Mouse (Mus musculus) heart, embryonic 13.5 days (tissue): ENCODE results near the gene Satb1. TPM values are rescaled to one million over a fixed set of nuclear protein-coding genes. Genes with fewer than 3 reads are reported as not detected.
A peak's percentile ranks its signal among the peaks of the same experiment; 100 is the strongest.

Source experiments
- ATAC-seq: fragments of 200-750 bp; cut with Nextera tagmentation; 2 replicates; pipeline ENCODE4 v1.8.0; 2017; ENCODE audit warnings: moderate TSS enrichment; ENCODE audit not compliant: insufficient number of reproducible peaks, low FRiP score, low TSS enrichment; ENCODE audit errors: extremely low read depth
- H3K27ac ChIP-seq: fragments of 300-500 bp; sonication (generic); replicated peaks from 2 replicates; pipeline ENCODE4 v1.5.1; 2015; ENCODE audit warnings: moderate library complexity, mild to moderate bottlenecking, inconsistent platforms
- H3K27me3 ChIP-seq: fragments of 300-500 bp; sonication (generic); replicated peaks from 2 replicates; pipeline ENCODE4 v1.6.1; 2015; ENCODE audit warnings: mild to moderate bottlenecking, inconsistent platforms
- H3K36me3 ChIP-seq: fragments of 300-500 bp; sonication (generic); 2 replicates; pipeline ENCODE4 v1.6.1; 2015; ENCODE audit warnings: mild to moderate bottlenecking, inconsistent platforms
- H3K4me1 ChIP-seq: fragments of 300-500 bp; sonication (generic); 2 replicates; pipeline ENCODE4 v1.6.1; 2015; ENCODE audit warnings: inconsistent platforms
- H3K4me2 ChIP-seq: fragments of 300-500 bp; sonication (generic); 2 replicates; pipeline ENCODE4 v1.6.1; 2015; ENCODE audit warnings: inconsistent platforms, mild to moderate bottlenecking, moderate library complexity
- H3K4me3 ChIP-seq: fragments of 300-500 bp; sonication (generic); 2 replicates; pipeline ENCODE4 v1.5.1; 2015; ENCODE audit warnings: moderate library complexity, mild to moderate bottlenecking, inconsistent platforms
- H3K9ac ChIP-seq: fragments of 300-500 bp; sonication (generic); 2 replicates; pipeline ENCODE4 v1.6.1; 2015; ENCODE audit warnings: inconsistent platforms, mild to moderate bottlenecking, moderate library complexity
- H3K9me3 ChIP-seq: fragments of 300-500 bp; sonication (generic); 2 replicates; pipeline ENCODE4 v1.6.1; 2016; ENCODE audit warnings: inconsistent platforms
- WGBS: fragments of 180-500 bp; shearing (Covaris S2); methylation state at CpG from one replicate; pipeline ENCODE4 v1.1.7; 2015; ENCODE audit warnings: mixed read lengths; 5-methylcytosine and 5-hydroxymethylcytosine counted together
- polyA plus RNA-seq: library from polyadenylated mRNA; unstranded; fragments of >200 nt; fragmentation: Nextera tagmentation; extraction: Ambion mirVana; gene quantifications from 2 replicates; pipeline ENCODE4 v1.2.1, GENCODE M21; 2015

Satb1 gene
- polyA plus RNA-seq, 1 experiment from 2014 or later: 6.8 TPM

DNA sequence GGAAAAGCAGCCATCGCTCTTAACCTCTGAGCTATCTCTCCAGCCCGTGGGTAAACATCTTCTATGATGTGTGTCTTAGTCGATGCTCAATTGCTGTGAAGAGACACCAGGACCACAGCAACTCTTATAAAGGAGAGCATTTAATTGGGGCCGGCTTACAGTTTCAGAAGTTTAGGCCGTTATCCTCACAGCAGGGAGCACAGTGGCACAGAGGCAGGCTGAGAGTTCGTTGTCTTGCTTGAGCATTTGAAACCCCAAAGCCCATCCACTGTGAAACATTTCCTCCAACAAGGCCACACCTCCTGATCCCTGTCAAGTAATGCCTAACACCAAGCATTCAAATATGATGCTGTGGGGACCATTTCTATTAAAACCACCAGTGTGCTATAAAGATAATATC lies 7.5 kb upstream of the Satb1 start:
- Histone ChIP-seq H3K4me1 (no peaks in the 10 kb centered on the region), H3K27me3 (peaks cover 16% of the 10 kb centered on the region), H3K4me3 (no peak overlapping the region), H3K27ac (no peak overlapping the region), H3K9me3 (no peaks in the 10 kb centered on the region), H3K9ac (no peak overlapping the region), H3K36me3 (no peaks in the 10 kb centered on the region), H3K4me2 (no peak overlapping the region)
- no peak for ATAC-seq
- WGBS: 68% methylated on average over 6 of the region's 6 CpGs

DNA sequence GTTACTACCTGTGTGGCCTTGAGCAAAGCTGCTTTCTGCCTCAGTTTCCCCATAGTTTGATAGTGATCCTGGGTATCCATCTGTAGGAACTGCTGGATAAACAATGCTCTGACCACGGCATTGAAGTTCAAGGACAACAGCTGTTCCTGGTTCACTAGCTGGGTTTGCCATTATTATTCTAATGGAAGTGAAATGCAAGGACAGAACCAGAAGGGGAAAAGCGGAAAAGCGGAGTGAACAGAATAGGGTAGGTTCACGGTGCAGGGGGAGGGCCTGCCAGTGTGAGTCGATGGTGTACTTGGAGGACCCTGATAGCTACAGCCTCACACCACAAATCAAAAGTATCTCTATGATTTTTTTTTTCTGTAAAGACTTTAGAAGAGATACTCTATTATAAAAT lies 6.4 kb upstream of the Satb1 start:
- ATAC-seq: no peak
- Histone ChIP-seq H3K9ac (no peak overlapping the region), H3K4me1 (no peaks in the 10 kb centered on the region), H3K4me3 (no peak overlapping the region), H3K27ac (no peak overlapping the region), H3K9me3 (no peaks in the 10 kb centered on the region), H3K4me2 (no peak overlapping the region), H3K27me3 (peaks cover 26% of the 10 kb centered on the region), H3K36me3 (no peaks in the 10 kb centered on the region)
- 74% methylated on average over 5 of the region's 5 CpGs for WGBS

- no peak overlapping the region for H3K4me3 ChIP-seq
- H3K4me1 ChIP-seq: peaks cover 13% of the 10 kb centered on the region
- ATAC-seq: no peak
- no peak overlapping the region for H3K4me2 ChIP-seq
- H3K27me3 ChIP-seq: peaks cover 45% of the 10 kb centered on the region
- H3K36me3 ChIP-seq: no peaks in the 10 kb centered on the region
- 14% methylated on average over 1 of the region's 1 CpGs for WGBS
- H3K9me3 ChIP-seq: no peaks in the 10 kb centered on the region
- H3K27ac ChIP-seq: no peak overlapping the region
- no peak overlapping the region for H3K9ac ChIP-seq
Observed at GRCm38 (mm10) chr17:51836901-51837300, 3.8 kb upstream of the Satb1 start.

GRCm38 (mm10) chr17:51836243-51836642 lies 3.2 kb upstream of the Satb1 start:
- Histone ChIP-seq H3K4me2 (no peak overlapping the region), H3K4me1 (peaks cover 19% of the 10 kb centered on the region), H3K27me3 (peaks cover 52% of the 10 kb centered on the region), H3K9me3 (no peaks in the 10 kb centered on the region), H3K36me3 (no peaks in the 10 kb centered on the region), H3K4me3 (no peak overlapping the region), H3K27ac (no peak overlapping the region), H3K9ac (no peak overlapping the region)
- WGBS: 70% methylated on average over 5 of the region's 5 CpGs
- no peak for ATAC-seq

DNA sequence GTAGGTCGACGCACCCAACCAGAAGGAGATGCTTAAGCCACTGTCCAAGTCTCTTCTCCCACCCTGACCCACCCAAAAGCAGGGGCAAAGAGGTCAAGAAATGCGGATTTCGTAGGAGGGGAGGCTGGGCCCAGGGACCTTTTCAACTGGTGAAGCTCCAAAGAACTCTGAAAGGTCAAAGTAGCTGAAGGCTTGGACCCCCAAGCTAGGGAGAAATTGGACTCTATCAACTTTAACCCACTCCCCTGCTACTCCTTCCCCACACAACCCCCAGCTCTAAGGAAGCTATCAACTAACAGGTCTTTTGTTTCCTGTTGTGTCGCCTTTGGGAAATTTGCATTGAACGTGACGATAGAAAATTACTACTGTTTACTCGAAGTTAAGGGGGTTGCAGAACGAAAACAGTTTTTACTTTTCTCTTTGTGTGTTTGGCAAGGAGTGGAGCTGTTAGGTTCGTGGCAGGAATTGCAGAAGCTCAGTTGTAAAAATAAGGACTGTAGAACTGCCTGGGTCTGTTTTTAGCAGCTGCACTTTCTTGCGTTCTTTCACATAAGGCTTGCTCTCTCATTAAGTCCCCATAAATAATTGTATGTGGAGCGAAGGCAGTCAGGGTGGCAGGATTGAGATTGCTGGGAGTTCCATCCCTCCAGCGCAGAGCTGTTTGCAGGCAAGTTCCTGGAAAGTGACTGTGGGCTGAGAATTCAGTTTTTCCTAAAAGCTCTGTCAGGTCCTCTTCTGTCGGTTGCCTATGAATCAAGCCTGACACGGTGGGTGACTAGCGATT lies 680 bp upstream of the Satb1 start:
- WGBS: 5% methylated on average over 16 of the region's 16 CpGs
- Histone ChIP-seq H3K9ac (no peak overlapping the region), H3K36me3 (no peaks in the 10 kb centered on the region), H3K4me2 (peak overlapping the region; percentile 100), H3K27ac (no peak overlapping the region), H3K4me3 (peak overlapping the region; percentile 79), H3K9me3 (no peaks in the 10 kb centered on the region), H3K27me3 (peaks cover 69% of the 10 kb centered on the region), H3K4me1 (peaks cover 20% of the 10 kb centered on the region)
- ATAC-seq: no peak

- Histone ChIP-seq H3K4me2 (peak overlapping the region; percentile 100), H3K9ac (peak overlapping the region; percentile 81), H3K4me1 (peaks cover 20% of the 10 kb centered on the region), H3K27me3 (peaks cover 80% of the 10 kb centered on the region), H3K4me3 (peak overlapping the region; percentile 79), H3K9me3 (no peaks in the 10 kb centered on the region), H3K27ac (no peak overlapping the region), H3K36me3 (no peaks in the 10 kb centered on the region)
- WGBS: 0% methylated on average over 33 of the region's 66 CpGs
- no peak for ATAC-seq
Observed at GRCm38 (mm10) chr17:51832421-51832875, 642 bp downstream of the Satb1 start.

DNA sequence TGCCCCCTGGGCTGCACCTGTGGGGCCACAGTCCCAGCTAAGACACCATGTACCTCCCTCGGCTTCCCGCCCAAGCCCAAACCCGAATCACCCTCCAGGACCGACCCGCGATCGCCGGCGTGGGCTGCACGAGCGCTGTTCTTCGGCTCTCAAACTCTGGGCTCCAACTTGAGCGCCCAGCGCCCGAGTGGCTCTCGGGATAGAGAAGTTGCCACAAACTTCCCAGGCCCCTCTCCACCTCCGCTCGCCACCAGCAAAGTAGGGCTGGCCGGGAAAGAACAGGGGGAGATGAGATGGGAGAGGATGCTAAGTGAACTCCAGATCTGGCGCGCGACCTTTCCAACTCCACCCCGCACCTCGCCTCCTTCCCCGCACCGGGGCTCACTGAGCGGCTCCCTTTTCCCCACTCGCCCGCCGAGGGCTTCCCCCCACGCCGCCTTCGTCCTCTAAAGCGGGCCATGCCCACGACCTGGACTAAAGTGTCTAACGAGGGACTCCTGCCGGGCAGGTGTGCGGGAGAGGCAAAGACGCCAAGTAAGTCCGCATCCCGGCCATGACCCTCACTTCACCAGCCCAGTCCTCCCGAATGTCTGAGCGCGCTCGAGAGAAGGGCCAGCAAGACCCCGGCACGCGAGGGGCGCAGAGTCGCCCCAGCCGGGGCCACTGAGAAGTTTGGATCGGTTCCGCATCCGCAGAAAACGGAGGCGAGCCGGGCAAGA lies 1.2 kb downstream of the Satb1 start:
- Histone ChIP-seq H3K9ac (peak overlapping the region; percentile 81), H3K27ac (no peak overlapping the region), H3K27me3 (peaks cover 80% of the 10 kb centered on the region)

GRCm38 (mm10) chr17:51831121-51831701 lies 1.9 kb downstream of the Satb1 start:
- H3K27ac ChIP-seq: no peak overlapping the region
- 11% methylated on average over 14 of the region's 14 CpGs for WGBS
- H3K36me3 ChIP-seq: no peaks in the 10 kb centered on the region
- peak overlapping the region; percentile 81 for H3K9ac ChIP-seq
- H3K4me3 ChIP-seq: peak overlapping the region; percentile 79
- H3K27me3 ChIP-seq: peaks cover 83% of the 10 kb centered on the region
- ATAC-seq: no peak
- H3K4me2 ChIP-seq: peak overlapping the region; percentile 100
- H3K4me1 ChIP-seq: peaks cover 20% of the 10 kb centered on the region
- H3K9me3 ChIP-seq: no peaks in the 10 kb centered on the region

More for the DNA sequence above, 1.2 kb downstream of the Satb1 start:
- peak overlapping the region; percentile 100 for H3K4me2 ChIP-seq
- ATAC-seq: no peak
- no peaks in the 10 kb centered on the region for H3K9me3 ChIP-seq
- H3K4me1 ChIP-seq: peaks cover 20% of the 10 kb centered on the region
- no peaks in the 10 kb centered on the region for H3K36me3 ChIP-seq
- WGBS: under 1% methylated on average over 57 of the region's 57 CpGs
- H3K4me3 ChIP-seq: peak overlapping the region; percentile 79

GRCm38 (mm10) chr17:51829436-51829835 lies 3.7 kb downstream of the Satb1 start:
- no peaks in the 10 kb centered on the region for H3K9me3 ChIP-seq
- no peak overlapping the region for H3K27ac ChIP-seq

GRCm38 (mm10) chr17:51827922-51828410 lies 5.1 kb downstream of the Satb1 start:
- H3K4me1 ChIP-seq: peaks cover 10% of the 10 kb centered on the region
- H3K27ac ChIP-seq: no peak overlapping the region
- 57% methylated on average over 8 of the region's 8 CpGs for WGBS
- no peak for ATAC-seq
- H3K4me3 ChIP-seq: no peak overlapping the region
- H3K9me3 ChIP-seq: no peaks in the 10 kb centered on the region
- H3K9ac ChIP-seq: no peak overlapping the region
- no peaks in the 10 kb centered on the region for H3K36me3 ChIP-seq
- no peak overlapping the region for H3K4me2 ChIP-seq
- peaks cover 61% of the 10 kb centered on the region for H3K27me3 ChIP-seq

More at GRCm38 (mm10) chr17:51829436-51829835, 3.7 kb downstream of the Satb1 start:
- Histone ChIP-seq H3K36me3 (no peaks in the 10 kb centered on the region), H3K9ac (no peak overlapping the region), H3K4me3 (no peak overlapping the region), H3K27me3 (peaks cover 75% of the 10 kb centered on the region), H3K4me2 (no peak overlapping the region), H3K4me1 (peaks cover 20% of the 10 kb centered on the region)
- ATAC-seq: no peak

- peaks cover 52% of the 10 kb centered on the region for H3K27me3 ChIP-seq
- no peak overlapping the region for H3K27ac ChIP-seq
- H3K4me2 ChIP-seq: no peak overlapping the region
- no peaks in the 10 kb centered on the region for H3K36me3 ChIP-seq
- H3K9ac ChIP-seq: no peak overlapping the region
- H3K4me3 ChIP-seq: no peak overlapping the region
- peaks cover 3% of the 10 kb centered on the region for H3K4me1 ChIP-seq
- no peaks in the 10 kb centered on the region for H3K9me3 ChIP-seq
- ATAC-seq: no peak
- 53% methylated on average over 4 of the region's 4 CpGs for WGBS
Observed at GRCm38 (mm10) chr17:51826461-51826860, 6.6 kb downstream of the Satb1 start.
